Mouse (Mus musculus): ENCODE data around the gene Rnf135.
"Not testable (repeated sequence)": the region's sequence is repeated elsewhere in the genome, so short reads cannot be mapped to it uniquely, and the experiment has no call there.

Gene Rnf135

DNA sequence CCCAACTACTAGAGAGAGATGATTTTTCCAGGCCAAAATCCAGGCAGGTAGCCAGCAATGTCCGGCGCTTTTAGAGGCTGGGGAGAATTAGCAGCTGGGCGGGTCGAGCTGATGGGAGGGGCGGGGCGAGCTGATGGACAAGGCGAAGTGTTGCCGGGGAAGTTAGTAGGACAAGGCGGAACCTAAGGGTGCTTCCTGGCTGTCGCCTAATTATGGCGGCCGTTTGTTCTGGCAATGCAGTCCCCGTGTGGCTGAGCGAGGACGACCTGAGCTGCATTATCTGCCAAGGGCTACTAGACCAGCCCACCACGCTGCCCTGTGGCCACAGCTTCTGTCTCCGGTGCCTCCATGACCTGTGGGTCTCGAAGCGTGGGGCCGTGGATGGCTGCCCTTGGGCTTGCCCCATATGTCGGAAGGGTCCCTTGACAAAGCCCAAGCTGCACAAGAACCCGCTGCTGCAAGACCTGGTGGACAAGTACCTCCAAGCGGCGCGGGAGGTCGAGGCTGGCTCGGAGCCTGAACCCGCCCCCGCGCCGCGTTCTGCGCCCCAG lies at the start of gene Rnf135:
TSS of gene Rnf135 (plus strand) at position 147 of the 551 bp plus-strand sequence.
- peak; percentile 85 to 90 for DNase-seq (ENCODE audit: low spot score in 2 of 2)

DNA sequence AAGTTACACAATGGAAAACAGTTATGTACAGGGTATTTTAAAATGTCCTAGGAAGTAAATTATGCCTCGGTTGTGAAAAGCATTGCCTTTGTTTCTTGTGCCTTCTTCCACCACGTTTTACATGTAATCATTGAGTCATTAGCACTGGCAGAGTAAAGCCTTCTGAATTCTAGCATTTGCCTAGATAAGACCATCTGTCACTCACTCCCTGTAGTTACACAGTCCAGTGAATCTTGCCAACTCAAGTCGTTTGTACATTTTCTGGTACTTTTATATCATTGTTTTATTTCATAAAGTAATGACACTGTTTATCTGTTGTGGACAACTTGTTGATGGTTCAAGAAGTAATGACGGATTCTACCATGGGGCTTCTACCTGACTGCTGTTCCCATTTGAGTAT lies 48.9 kb upstream of the Rnf135 start:
- no peak for DNase-seq (ENCODE audit: low spot score in 2 of 2)

DNA sequence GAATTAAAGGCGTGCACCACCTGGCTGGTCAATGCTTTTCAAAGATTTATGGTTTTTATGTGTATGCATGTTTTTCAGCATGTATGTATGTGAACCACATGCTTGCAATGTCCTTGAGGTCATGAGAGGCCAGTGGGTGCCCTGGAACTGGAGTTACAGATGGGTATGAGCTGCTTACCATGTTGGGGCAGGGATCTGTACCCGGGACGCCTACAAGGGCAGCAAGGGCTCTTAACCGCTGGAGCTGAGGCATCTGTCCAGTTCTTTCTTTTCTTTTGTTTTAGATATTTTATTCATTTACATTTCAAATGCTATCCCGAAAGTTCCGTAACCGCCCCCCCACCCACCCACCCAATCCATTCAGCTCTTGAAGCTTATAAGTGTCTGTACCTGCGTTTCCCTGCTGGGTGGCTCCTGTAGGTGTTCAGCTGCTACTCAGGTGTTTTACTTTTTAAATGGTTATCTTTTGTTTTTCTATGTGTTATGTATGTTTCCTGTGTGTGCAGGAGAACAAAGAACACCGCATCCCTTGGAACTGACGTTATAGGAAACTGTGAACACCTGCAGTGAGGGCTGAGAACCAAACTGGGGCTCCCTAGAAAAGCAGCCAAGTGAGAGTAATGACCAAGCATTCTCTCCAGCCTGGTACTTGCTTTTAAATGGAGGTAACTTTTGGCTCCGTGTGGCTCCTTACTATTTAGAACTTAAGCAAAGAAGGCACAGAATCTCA lies 47.5 kb upstream of the Rnf135 start:
- no peak for DNase-seq (ENCODE audit: low spot score in 2 of 2)

DNA sequence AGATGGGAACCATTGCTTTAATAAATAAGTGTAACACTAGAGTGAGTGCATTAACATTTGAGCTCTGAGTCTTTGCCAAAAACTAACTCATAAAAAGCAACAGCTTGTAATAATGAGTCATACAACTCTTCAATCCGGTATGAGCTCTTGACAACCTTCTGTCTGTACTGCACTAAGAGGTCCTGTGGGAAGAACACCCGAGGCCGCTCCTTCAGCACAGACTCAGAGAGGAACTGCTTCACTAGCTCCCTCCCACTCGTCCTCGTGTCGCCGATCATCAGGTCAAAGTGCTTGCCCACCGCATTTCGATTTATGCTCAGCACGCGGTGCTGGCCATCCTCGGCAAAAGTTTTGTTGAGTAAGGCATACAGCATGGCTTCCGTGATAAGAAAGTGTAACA lies 46.9 kb upstream of the Rnf135 start:
- no peak for DNase-seq (ENCODE audit: low spot score in 2 of 2)

DNA sequence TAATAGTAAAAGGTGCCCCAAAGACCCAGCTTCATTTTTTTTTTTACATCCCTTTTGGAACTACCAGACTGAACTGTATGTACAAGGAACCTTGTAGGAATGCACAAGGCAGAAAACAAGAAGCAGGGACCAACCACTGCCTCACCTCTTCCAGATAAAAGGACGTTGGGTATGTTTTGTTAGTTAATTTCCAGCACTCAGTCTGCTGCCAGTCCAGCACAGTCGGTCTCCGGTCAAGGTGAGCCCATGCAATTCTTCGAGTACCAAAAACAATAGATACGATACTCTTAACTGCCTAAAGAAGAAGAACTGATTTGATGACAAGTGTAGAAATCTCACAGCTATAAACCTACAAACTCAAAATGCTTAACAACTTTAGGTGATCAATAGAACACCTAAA lies 45.9 kb upstream of the Rnf135 start:
- no peak for DNase-seq (ENCODE audit: low spot score in 2 of 2)

DNA sequence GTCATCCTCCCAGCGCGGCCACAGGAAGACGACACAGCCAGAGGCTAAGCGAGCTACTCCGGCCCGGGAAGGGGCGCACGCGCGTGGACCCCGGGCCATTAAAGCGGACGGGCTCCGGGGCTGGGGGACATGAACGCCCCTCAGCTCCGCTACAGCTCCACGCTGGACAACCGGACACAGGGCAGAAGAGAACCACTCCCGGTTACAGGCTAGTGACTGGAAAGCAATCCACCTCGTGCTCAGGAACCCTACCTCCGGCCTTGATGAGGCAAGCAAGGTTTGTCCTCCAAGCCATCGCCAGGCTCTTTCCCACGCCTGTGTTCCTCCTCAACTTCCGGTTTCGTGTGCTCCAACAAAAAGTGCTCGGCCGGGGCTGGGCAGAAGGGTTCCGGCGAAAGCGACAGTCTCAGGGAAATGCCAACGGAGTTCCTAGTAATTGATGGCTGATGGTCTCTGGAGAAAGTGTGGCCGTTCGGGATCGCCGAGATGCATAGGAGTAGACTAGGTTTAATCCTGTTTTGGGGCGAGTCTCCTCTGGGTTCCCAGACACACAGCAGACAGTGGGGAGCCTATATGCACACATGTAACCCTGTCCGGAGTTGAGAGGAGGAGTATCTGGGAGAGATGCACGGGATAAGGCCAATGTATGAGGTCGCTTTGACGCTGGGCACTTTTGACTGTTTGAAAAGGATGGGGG lies 41.7 kb upstream of the Rnf135 start, which contains the start of gene Tefm:
TSS of gene Tefm (minus strand) at position 351 of the 697 bp plus-strand sequence.
- peak; percentile 78 to 90 for DNase-seq (ENCODE audit: low spot score in 2 of 2)

DNA sequence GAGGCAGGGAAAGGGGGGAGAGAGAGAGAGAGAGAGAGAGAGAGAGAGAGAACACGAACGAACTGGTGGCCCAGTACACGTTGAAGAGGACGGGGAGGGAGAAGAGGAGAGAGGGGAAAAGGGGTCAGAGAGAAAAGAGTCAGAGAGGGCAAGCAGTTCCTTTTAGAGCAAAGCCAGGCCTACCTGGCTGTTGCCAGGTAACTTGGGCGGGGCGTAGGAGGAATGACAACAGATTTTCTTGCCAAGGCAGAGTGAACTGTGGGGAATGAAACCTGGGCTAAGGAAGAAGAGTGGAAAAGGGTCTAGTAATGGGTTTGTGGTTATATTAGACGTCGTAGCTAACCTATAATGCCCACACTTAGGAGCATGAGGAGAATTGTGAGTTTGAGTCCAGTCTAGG lies 40.8 kb upstream of the Rnf135 start:
- no peak for DNase-seq (ENCODE audit: low spot score in 2 of 2)

DNA sequence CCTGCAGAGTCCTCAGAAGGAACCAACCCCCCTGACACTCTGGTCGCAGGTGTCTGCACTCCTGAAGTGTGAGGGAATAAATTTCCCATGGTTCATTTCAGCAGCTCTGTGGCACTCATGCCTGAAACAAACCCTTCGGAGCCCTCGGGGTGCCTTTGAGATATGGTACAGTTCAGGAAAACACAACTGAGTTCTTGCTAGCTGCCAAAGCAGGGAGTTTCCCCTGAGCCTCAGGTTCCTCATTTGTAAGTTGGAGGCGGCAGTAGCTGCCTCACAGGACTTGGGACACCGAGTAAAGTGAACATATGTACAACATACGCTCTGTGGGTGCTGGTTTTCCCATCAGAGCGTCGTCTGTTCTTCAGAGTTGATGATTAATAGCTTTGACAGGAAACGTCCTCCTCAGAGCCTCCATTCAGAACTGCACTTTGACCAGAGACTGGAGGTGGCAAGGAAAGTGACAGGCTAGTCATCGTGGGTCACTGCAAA lies 37.8 kb upstream of the Rnf135 start:
- DNase-seq (ENCODE audit: low spot score in 2 of 2) = peak; percentile 31 to 67

DNA sequence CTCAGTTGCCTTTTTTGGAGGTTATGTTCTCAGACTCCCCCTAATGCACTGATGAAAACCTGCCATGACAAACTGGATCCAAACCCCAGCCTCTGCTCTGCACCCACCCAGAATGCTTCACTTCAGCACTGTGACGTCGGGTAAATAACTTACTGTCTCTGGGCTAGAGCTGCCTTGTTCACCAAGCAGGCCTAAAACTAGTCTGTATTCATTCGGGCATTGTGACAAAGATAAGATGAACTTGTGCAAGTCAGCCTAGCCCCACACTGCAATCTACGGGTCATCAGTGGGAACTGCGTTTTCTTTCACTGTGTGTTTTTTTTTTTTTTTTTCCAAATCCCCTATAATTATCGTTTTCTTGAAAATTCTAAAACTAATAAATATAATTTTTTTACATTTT lies 35.9 kb upstream of the Rnf135 start:
- no peak for DNase-seq (ENCODE audit: low spot score in 2 of 2)

DNA sequence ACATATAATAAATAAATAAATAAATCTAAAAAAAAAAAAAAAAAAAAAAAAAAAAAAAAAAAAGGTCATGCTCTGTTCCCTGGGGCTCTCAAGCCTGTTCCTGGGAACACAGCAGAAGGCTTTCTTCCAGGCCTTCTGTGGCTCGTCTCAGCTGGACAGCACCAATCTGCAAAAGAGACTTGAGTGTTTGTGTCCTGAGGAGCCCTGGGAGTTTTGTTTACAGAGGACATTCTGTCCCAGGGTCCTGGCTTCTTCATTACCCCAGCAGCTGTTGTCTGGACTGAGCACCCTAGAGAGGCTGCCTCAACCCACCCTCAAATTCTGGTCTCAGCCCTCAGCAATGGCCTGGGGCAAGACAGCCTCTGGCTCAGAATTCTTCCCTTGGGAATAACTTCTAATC lies 35.3 kb upstream of the Rnf135 start:
- DNase-seq (ENCODE audit: low spot score in 2 of 2) = no peak

DNA sequence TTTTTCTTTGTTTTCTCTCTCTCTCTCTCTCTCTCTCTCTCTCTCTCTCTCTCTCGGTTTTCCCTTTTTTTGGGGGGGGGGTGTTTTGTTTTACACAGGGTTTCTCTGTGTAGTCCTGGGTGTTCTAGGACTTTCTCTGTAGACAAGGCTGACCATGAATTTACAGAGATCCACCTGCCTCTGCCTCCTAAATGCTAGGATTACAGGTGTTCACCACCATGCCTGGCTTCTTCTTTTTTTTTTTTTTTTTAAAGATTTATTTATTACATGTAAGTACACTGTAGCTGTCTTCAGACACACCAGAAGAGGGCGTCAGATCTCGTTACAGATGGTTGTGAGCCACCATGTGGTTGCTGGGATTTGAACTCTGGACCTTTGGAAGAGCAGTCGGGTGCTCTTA lies 34.7 kb upstream of the Rnf135 start:
- not testable (repeated sequence) for DNase-seq (ENCODE audit: low spot score in 2 of 2)

DNA sequence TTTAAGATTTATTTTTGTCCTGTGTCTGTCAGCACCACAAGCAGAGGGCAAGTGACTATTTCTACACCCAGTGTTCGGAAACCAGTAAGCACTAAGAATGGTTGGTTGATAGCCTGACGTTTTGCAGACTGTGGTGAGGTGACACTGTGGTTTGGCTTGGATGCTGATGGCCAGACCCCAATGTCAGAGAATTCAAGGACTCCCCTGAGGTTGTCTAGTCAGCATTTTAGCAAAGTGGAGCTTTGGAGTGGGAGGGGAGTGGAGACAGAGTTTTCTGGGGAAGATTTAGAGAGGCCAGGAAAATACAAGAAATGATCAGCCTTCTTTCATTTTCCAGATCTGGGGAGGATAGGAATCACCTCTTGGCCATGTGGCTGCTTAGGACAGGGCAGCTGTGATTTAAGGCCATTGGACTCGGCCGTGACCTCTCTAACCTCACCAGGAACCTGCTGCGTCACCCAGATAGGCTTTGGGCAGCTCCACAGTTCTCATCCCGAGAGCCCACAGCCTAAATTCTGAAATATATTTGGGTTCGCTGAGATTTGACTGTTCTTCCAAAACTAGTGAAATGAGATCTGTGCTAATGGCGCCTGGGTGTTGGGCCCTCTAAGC lies 34.1 kb upstream of the Rnf135 start:
- DNase-seq (ENCODE audit: low spot score in 2 of 2) = no peak

DNA sequence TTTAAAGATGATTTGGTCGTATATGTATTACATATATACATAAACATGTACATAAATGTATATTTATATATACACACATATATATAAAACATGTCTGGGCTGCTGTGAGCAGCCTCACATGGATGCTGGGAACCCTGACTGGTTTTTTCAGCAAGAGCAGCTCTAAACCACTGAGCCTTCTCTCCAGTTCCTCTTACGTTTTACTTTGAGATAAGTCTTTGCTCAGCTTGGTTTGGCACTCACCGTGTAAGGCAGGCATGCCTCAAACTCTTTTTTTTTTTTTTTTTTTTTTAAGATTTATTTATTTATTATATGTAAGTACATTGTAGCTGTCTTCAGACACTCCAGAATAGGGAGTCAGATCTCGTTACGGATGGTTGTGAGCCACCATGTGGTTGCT lies 33.1 kb upstream of the Rnf135 start:
- DNase-seq (ENCODE audit: low spot score in 2 of 2) = no peak

DNA sequence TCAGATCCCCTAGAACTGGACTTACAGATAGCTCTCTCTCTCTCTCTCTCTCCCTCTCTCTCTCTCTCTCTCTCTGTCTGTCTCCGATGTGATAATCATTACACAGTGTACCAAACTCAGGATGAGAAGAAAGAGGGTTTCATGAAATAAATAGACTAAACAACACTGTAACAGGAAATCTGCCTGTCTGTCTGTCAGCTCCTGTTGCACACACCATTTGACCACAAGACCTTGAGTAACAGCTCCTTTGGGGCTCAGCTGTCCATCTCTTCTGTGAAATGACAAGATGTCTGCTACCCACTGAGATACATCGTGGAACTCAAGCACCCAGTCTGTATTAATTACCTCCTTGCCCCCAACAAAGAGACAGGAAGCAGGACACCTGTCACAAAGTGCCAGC lies 32.1 kb upstream of the Rnf135 start:
- no peak for DNase-seq (ENCODE audit: low spot score in 2 of 2)

DNA sequence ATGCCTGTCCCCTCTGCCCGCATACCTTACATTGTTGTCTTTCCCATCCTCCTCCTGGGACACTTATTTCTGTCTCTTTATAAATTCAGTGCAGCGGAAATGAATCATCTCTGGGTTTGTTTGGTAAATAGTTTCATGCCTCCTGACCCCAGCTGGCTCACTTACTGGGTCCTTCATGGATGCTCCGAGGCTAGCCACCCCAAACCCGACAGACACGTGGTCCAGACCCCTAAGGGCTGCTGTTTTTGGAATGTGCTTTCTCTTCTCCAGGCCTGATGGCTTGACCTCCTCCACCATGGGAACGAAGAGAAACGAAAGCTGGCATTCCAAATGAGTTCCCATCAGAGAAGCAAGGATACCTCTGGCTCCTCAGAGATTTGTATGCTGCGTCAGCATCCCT lies 31.3 kb upstream of the Rnf135 start:
- DNase-seq (ENCODE audit: low spot score in 2 of 2) = no peak

DNA sequence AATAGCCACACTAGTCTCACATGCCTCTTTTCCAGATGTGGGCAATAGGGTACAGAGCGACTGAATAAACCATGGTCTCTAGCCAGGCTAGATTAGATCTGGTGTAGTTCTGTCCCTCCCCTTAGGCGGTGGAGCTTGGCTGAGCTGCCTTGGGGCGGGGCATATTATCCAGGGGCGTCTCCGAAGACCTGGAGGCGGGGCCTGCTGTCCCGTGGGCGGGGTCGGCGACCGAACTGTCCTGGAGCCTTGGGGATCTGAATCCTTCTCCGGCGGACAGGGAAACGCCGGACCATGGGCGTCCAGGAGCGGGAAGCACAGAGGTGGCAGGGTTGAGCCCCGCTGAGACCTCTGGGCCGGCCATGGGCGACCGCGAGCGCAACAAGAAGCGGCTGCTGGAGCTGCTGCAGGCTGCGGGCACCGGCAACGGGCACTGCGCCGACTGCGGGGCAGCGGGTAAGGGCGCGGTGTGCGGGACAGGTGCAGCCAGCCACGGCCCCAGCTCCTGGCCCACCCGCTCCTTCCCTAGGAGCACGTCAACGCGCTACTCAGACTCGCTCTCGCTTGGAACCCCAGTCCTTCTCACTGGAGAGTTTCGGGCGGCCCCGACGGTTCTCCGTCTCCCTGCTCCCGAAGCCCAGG lies 29.7 kb upstream of the Rnf135 start, which contains the start of gene Adap2:
TSS of gene Adap2 (plus strand) at position 249 of the 639 bp plus-strand sequence.
- peak; percentile 87 to 92 for DNase-seq (ENCODE audit: low spot score in 2 of 2)

DNA sequence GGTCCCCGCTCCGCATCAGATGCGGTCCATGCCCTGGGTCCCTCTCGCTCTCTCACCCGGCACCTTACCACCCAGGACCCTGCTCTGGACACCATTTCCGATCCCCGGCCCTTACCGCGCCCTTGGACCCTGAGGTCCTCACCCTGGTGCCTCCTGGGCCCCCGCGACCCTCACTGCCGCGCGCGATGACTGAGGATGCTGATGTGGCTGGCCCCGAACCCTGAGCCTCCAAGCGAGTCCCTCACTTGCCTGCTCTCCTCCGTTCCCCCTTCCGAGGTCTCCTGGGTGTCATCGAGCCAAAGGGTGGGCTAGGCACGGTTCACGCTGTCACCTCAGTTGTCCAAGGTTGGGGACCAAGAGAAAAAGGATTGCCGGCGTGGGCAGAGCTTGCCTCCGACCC lies 29.1 kb upstream of the Rnf135 start:
- DNase-seq (ENCODE audit: low spot score in 2 of 2) = no peak

DNA sequence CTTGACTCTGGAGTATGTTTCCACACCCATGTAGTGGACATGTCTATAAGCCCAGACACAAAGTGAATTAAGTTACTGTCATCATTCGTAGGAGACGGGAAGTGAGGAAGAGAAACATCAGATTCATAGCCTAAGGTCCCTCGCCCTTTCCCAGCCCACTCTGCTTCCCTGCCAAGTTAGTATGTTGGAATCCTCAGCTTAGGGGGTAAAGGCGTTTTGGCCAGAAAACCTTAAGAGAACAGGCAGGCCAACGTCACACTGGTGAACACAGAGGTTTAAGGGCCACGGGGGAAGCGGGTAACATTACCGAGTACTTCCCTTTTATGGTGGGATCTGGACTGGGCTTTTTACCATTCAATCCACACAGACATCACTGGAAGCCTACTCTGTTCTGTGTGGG lies 28.1 kb upstream of the Rnf135 start:
- no peak for DNase-seq (ENCODE audit: low spot score in 2 of 2)

DNA sequence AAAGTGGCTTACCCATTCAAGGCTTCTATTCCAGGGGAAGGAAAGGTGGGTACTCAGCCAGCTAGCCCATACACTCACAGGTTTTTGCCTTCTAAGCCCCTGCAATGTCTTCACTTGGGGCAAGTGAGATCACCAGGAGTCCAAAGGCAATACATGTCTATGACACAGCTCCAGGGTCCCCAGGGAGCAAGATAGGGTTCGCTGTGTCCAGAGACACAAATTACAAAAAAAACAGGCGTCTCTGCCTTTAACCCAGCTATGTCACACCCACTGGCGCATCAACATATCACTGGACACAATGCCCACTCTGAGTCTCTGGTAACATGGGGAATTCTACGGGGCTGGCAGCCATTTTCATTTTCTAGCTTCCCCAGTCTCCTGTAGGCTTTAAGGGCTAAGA lies 27.7 kb upstream of the Rnf135 start:
- no peak for DNase-seq (ENCODE audit: low spot score in 2 of 2)

DNA sequence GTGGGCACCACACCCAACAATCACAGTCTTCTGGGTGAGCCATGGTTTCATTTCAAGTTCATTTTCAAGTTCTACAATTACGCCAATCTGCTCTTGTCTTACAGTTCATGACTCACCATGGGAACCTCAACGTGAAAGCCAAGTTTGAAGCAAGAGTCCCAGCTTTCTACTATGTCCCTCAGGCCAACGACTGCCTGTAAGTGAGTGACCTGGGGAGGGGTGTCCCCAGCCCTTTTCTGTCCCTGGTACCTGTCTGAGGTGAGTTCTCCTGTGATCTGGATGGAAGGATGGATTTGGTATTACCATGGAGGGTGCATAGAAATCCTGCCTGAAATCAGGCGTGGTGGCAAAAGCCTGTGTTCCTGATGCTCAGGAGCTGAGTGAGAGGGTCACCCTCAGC lies 26.8 kb upstream of the Rnf135 start:
- DNase-seq (ENCODE audit: low spot score in 2 of 2) = no peak

DNA sequence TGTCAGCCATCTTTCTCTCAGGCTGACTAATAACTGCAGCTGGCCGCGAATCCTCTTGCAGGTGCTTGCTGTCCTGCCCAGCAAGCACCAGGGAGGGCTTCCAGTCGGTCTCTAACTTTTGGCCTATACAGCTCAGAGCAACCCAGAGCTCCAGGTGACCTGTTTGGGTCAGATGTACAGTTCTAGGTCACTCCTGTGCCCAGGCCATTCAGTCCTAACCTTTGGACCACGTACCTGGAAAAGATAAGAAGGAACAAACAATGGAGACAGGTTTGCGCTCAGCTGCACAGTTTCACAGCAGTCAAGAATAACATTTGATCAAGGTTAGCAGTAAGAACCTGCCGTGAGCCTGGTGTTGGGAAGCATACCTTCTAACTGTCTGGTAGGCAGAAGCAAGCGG lies 24.6 kb upstream of the Rnf135 start:
- no peak for DNase-seq (ENCODE audit: low spot score in 2 of 2)

DNA sequence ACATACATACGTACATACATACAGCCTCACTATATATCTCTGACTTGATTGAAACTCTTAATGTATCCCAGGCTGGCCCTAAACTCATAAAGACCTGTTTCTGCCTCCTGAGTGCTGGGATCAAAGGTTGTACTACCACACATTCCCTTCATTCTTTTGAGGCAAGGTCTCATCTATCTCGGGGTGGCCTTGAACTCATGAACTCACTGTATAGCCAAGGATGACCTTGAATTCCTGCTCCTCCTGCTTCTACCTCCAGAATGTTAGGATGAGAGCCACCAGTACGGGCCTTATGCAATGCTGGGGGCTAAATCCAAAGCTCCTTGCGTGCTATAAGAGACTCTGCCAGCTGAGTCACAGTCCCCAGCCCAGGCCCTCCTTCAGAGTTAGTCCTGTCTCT lies 22.6 kb upstream of the Rnf135 start:
- DNase-seq (ENCODE audit: low spot score in 2 of 2) = no peak

All from spleen, postnatal 4 days (tissue).